Mouse (Mus musculus) heart, embryonic 13.5 days (tissue): Measurements from ENCODE around the gene Rrnad1. TPM values are rescaled to one million over a fixed set of nuclear protein-coding genes. Genes with fewer than 3 reads are reported as not detected.
A peak's percentile ranks its signal among the peaks of the same experiment; 100 is the strongest.

Experiments used
- ATAC-seq: fragments of 200-750 bp; cut with Nextera tagmentation; 2 replicates; pipeline ENCODE4 v1.8.0; 2017; ENCODE audit warnings: moderate TSS enrichment; ENCODE audit not compliant: insufficient number of reproducible peaks, low FRiP score, low TSS enrichment; ENCODE audit errors: extremely low read depth
- H3K27ac ChIP-seq: fragments of 300-500 bp; sonication (generic); replicated peaks from 2 replicates; pipeline ENCODE4 v1.5.1; 2015; ENCODE audit warnings: moderate library complexity, mild to moderate bottlenecking, inconsistent platforms
- H3K27me3 ChIP-seq: fragments of 300-500 bp; sonication (generic); replicated peaks from 2 replicates; pipeline ENCODE4 v1.6.1; 2015; ENCODE audit warnings: mild to moderate bottlenecking, inconsistent platforms
- H3K36me3 ChIP-seq: fragments of 300-500 bp; sonication (generic); 2 replicates; pipeline ENCODE4 v1.6.1; 2015; ENCODE audit warnings: mild to moderate bottlenecking, inconsistent platforms
- H3K4me1 ChIP-seq: fragments of 300-500 bp; sonication (generic); 2 replicates; pipeline ENCODE4 v1.6.1; 2015; ENCODE audit warnings: inconsistent platforms
- H3K4me2 ChIP-seq: fragments of 300-500 bp; sonication (generic); 2 replicates; pipeline ENCODE4 v1.6.1; 2015; ENCODE audit warnings: inconsistent platforms, mild to moderate bottlenecking, moderate library complexity
- H3K4me3 ChIP-seq: fragments of 300-500 bp; sonication (generic); 2 replicates; pipeline ENCODE4 v1.5.1; 2015; ENCODE audit warnings: moderate library complexity, mild to moderate bottlenecking, inconsistent platforms
- H3K9ac ChIP-seq: fragments of 300-500 bp; sonication (generic); 2 replicates; pipeline ENCODE4 v1.6.1; 2015; ENCODE audit warnings: inconsistent platforms, mild to moderate bottlenecking, moderate library complexity
- H3K9me3 ChIP-seq: fragments of 300-500 bp; sonication (generic); 2 replicates; pipeline ENCODE4 v1.6.1; 2016; ENCODE audit warnings: inconsistent platforms
- WGBS: fragments of 180-500 bp; shearing (Covaris S2); methylation state at CpG from one replicate; pipeline ENCODE4 v1.1.7; 2015; ENCODE audit warnings: mixed read lengths; 5-methylcytosine and 5-hydroxymethylcytosine counted together
- polyA plus RNA-seq: library from polyadenylated mRNA; unstranded; fragments of >200 nt; fragmentation: Nextera tagmentation; extraction: Ambion mirVana; gene quantifications from 2 replicates; pipeline ENCODE4 v1.2.1, GENCODE M21; 2015

Gene Rrnad1
- 13.4 and 16.0 TPM in 2 replicates for polyA plus RNA-seq

DNA sequence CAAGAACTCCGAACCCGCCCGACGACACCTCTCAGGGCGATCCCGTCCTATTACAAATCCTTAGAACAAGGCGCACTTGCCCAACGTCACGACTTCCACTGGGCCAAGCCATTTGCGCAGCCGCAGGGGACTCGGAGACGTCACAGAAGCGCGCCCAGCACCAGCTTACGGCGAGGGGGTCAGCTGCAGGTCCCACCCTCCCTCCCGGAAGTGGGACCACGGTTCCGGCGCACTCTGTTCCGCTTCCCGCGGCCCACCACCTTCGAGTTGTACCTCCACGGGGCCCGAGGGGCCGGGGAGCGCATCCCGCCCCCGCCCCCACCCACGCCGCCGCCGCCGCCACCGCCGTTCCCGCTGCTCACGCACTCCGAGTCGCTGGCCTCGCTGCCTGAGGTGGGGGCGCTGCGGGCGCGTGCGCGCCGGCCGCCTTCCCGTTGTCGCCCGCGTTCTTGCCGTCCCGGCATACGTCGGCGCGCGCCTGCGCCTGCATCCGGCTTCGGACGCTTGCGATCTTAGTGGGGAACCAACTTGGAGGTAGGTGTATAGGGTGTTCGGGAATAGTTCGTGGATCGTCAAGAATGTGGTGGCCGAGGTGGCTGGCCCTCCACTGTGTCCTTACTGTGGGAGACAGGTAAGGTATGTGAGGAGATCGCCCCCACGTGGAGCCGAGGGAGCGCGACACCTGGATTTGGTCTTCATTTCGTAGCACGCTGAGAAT lies at the start of gene Rrnad1, which contains the start of gene Isg20l2:
Gene Rrnad1, minus strand, starts transcription at position 640 of the 718 bp plus-strand sequence.
Gene Isg20l2, plus strand, starts transcription at position 237 of the 718 bp plus-strand sequence.
- peak; percentile 89 for ATAC-seq
- Histone ChIP-seq H3K4me2 (peak within 1 kb of the TSS; percentile 87), H3K4me1 (peaks cover 35% of the 10 kb centered on the region), H3K9ac (peak within 1 kb of the TSS; percentile 98), H3K4me3 (peak within 1 kb of the TSS; percentile 97), H3K9me3 (no peaks in the 10 kb centered on the region), H3K27me3 (no peaks in the 10 kb centered on the region), H3K36me3 (peaks cover 68% of the 10 kb centered on the region), H3K27ac (peak within 1 kb of the TSS; percentile 87)
- WGBS: under 1% methylated on average over 62 of the region's 78 CpGs

DNA sequence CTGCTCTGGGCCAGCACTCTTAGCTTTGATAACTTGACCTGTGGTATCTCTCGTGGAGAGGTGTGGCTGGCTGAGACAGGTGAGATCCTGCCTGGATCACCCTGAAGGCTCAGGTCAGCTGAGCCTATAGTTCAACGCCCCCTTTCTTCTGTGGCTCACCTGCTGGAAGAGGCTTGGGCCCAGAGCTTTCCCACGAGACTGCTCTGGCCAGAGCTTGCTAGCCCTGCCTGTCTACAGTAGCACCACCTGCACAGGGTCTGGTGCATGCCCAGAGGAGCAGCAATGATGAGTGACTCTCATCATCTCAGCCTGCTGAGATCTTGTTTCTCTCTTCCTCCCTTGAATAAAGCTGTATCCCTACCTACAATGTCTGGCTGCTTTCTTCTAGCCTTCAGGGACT lies 49.6 kb upstream of the Rrnad1 start:
- Histone ChIP-seq H3K4me1 (peaks cover 51% of the 10 kb centered on the region), H3K27me3 (no peaks in the 10 kb centered on the region), H3K36me3 (peaks cover 24% of the 10 kb centered on the region), H3K27ac (no peak overlapping the region), H3K4me2 (no peak overlapping the region), H3K4me3 (no peak overlapping the region), H3K9ac (0 out of 2 replicates have a peak overlapping the region, but pooled peaks have one; percentile 24), H3K9me3 (no peaks in the 10 kb centered on the region)
- WGBS: 51% methylated on average over 3 of the region's 3 CpGs
- ATAC-seq: no peak

GRCm38 (mm10) chr3:87979493-87979892 lies 49.0 kb upstream of the Rrnad1 start:
- H3K36me3 ChIP-seq: peaks cover 30% of the 10 kb centered on the region
- no peaks in the 10 kb centered on the region for H3K27me3 ChIP-seq
- no peak overlapping the region for H3K4me2 ChIP-seq
- H3K9me3 ChIP-seq: no peaks in the 10 kb centered on the region
- peaks cover 48% of the 10 kb centered on the region for H3K4me1 ChIP-seq
- ATAC-seq: no peak
- no peak overlapping the region for H3K4me3 ChIP-seq
- no peak overlapping the region for H3K27ac ChIP-seq
- H3K9ac ChIP-seq: no peak overlapping the region
- 82% methylated on average over 5 of the region's 5 CpGs for WGBS

DNA sequence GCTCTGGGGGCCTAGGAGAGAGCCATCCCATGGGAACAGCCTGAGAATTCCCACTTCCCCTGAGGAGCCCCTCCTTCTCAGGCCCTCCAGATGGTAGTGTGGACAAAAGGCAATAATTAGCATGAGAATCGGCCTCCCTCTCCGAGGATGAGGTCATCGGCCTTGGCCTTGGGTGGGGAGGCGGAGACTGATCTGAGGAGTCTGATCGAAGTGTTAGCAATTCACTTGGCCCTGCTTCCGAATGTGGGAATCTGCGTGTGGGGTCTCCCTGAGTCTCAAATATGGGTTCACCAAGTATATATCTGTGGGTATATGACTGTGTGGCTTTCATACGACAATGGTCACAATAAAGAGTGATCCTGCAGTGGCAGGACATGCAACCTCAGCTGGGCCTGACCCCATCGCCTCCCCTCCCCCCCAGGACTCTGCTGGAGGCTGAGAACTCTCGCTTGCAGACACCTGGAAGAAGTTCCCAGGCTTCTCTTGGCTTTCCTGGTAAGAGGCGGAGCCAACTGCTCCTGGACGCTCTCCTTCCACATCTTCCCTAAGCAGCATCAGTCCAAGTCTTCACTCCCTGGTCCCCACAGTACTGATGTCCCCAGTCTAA lies 44.0 kb upstream of the Rrnad1 start:
- H3K4me3 ChIP-seq: peak overlapping the region; percentile 67
- ATAC-seq: no peak
- H3K36me3 ChIP-seq: peaks cover 30% of the 10 kb centered on the region
- H3K9ac ChIP-seq: peak overlapping the region; percentile 91
- no peaks in the 10 kb centered on the region for H3K9me3 ChIP-seq
- peak overlapping the region; percentile 93 for H3K4me2 ChIP-seq
- H3K4me1 ChIP-seq: peaks cover 47% of the 10 kb centered on the region
- H3K27ac ChIP-seq: peak overlapping the region; percentile 37; the same call in 1 of the 2 replicates
- H3K27me3 ChIP-seq: peaks cover 20% of the 10 kb centered on the region; the same call in 1 of the 2 replicates
- 37% methylated on average over 12 of the region's 12 CpGs for WGBS

- WGBS: 42% methylated on average over 14 of the region's 14 CpGs
- peaks cover 30% of the 10 kb centered on the region for H3K36me3 ChIP-seq
- ATAC-seq: no peak
- peak overlapping the region; percentile 67 for H3K4me3 ChIP-seq
- H3K9ac ChIP-seq: peak overlapping the region; percentile 91
- no peaks in the 10 kb centered on the region for H3K9me3 ChIP-seq
- peak overlapping the region; percentile 93 for H3K4me2 ChIP-seq
- peaks cover 47% of the 10 kb centered on the region for H3K4me1 ChIP-seq
- H3K27ac ChIP-seq: peak overlapping the region; percentile 37; the same call in 1 of the 2 replicates
- peaks cover 23% of the 10 kb centered on the region; the same call in 1 of the 2 replicates for H3K27me3 ChIP-seq
Measured at GRCm38 (mm10) chr3:87973593-87974380, 43.3 kb upstream of the Rrnad1 start.

DNA sequence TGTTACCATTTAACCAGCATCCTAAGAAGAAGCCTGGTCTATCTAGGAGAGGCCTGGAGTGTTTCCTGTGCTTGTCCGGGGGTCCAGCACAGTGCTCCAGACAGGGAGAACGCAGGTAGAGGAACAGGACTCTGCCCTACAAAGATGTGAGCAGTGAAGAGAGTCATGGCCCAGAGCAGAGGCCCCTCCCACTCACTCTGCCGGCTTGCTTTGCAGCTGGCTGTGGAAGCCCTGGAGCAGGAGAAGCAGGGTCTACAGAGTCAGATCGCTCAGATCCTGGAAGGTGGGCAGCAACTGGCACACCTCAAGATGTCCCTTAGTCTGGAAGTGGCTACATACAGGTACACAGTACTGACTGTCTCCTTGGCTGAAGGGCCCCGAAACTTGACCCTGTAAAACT lies 42.3 kb upstream of the Rrnad1 start:
- H3K9ac ChIP-seq: peak overlapping the region; percentile 91
- H3K4me2 ChIP-seq: peak overlapping the region; percentile 93
- WGBS: 34% methylated on average over 5 of the region's 5 CpGs
- H3K27ac ChIP-seq: 0 out of 2 replicates have a peak overlapping the region, but pooled peaks have one; percentile 61
- no peaks in the 10 kb centered on the region for H3K9me3 ChIP-seq
- no peak for ATAC-seq
- H3K27me3 ChIP-seq: peaks cover 31% of the 10 kb centered on the region; the same call in 1 of the 2 replicates
- peaks cover 47% of the 10 kb centered on the region for H3K4me1 ChIP-seq
- H3K4me3 ChIP-seq: peak overlapping the region; percentile 67
- H3K36me3 ChIP-seq: peaks cover 30% of the 10 kb centered on the region

DNA sequence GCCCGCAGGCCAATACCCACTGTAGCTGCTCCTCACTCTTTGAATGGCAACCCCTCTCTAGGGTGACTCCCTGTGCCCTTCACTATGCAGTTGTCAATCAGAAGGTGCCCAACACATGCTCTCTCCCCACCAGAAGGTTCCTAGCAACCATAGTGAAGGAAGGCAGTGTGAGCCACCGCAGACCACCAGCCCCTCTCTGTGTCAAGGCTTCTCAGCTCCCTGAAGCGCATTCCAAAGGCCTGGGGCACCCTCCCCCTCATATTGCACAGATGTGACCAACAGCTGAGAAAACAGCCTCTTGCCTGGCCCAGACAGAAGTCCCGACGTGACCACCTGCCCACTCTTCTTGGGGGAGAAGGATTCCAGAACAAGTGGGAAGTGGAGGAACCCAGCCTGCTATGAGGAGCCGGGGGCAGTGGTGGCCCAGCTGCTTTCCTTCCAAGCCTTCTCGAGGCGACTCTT lies 41.7 kb upstream of the Rrnad1 start:
- no peak for ATAC-seq
- peak overlapping the region; percentile 91 for H3K9ac ChIP-seq
- H3K27ac ChIP-seq: 0 out of 2 replicates have a peak overlapping the region, but pooled peaks have one; percentile 61
- H3K36me3 ChIP-seq: peaks cover 28% of the 10 kb centered on the region
- WGBS: 27% methylated on average over 8 of the region's 8 CpGs
- H3K4me1 ChIP-seq: peaks cover 47% of the 10 kb centered on the region
- peak overlapping the region; percentile 67 for H3K4me3 ChIP-seq
- peak overlapping the region; percentile 93 for H3K4me2 ChIP-seq
- peaks cover 35% of the 10 kb centered on the region; the same call in 1 of the 2 replicates for H3K27me3 ChIP-seq
- H3K9me3 ChIP-seq: no peaks in the 10 kb centered on the region

- Histone ChIP-seq H3K27ac (peak overlapping the region; percentile 61), H3K4me3 (peak overlapping the region; percentile 67), H3K4me1 (peaks cover 47% of the 10 kb centered on the region), H3K27me3 (peaks cover 35% of the 10 kb centered on the region; the same call in 1 of the 2 replicates), H3K36me3 (peaks cover 22% of the 10 kb centered on the region), H3K9ac (peak overlapping the region; percentile 91), H3K9me3 (no peaks in the 10 kb centered on the region), H3K4me2 (peak overlapping the region; percentile 93)
- peak; percentile 17; the same call in 1 of the 2 replicates for ATAC-seq
- under 1% methylated on average over 57 of the region's 60 CpGs for WGBS
Measured at GRCm38 (mm10) chr3:87971489-87972202, 41.1 kb upstream of the Rrnad1 start.

DNA sequence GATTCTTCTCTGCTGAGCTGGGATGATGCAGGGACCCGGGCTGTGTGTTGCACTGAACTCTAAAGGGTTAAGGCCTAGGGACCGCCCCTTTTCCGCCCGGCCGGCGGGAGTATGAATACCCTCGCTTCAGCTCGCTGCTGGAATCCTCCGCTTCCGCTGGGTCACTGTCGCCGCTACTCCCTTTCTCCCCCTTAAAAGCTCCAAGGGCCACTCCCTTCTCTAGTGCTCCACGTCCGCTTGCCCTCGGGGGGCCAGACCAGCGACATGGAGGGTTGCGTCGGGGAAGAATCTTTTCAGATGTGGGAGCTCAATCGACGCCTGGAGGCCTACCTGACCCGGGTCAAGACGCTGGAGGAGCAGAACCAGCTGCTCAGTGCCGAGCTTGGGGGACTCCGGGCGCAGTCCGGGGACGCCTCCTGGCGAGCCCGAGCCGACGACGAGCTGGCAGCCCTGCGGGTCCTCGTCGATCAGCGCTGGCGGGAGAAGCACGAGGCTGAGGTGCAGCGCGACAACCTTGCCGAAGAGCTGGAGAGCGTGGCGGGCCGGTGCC lies 40.5 kb upstream of the Rrnad1 start, which contains the start of gene Nes:
Gene Nes, plus strand, starts transcription at position 140 of the 550 bp plus-strand sequence.
- Histone ChIP-seq H3K9ac (peak within 1 kb of the TSS; percentile 91), H3K27me3 (peaks cover 35% of the 10 kb centered on the region; the same call in 1 of the 2 replicates), H3K4me3 (peak within 1 kb of the TSS; percentile 67), H3K27ac (peak within 1 kb of the TSS; percentile 61), H3K9me3 (no peaks in the 10 kb centered on the region), H3K36me3 (peaks cover 15% of the 10 kb centered on the region), H3K4me1 (peaks cover 47% of the 10 kb centered on the region), H3K4me2 (peak within 1 kb of the TSS; percentile 93)
- under 1% methylated on average over 44 of the region's 44 CpGs for WGBS
- peak; percentile 28; the same call in 1 of the 2 replicates for ATAC-seq
